In genomic region chr10:51816626-51817025, GRCm38 (mm10) we compare ENCODE assay signal across 26 mouse cellular contexts.
DNase-seq lines count a peak whose midpoint lies in the region; ATAC-seq and TF ChIP-seq lines count a peak whose summit lies in the region.
"Had no signal": no experiment of that assay in that cellular context is flagged by ENCODE, and none has a peak within 500 bp of the region (broad histone marks: within the 10 kb centered on the region; RNA-seq: fewer than 3 reads in every experiment).

No protein-coding gene starts in this region.

- DNase-seq in ES-CJ7 (ENCODE audit: low read depth, low spot score): peak; percentile 66
- DNase-seq in ES-E14 (ENCODE audit: low read depth, low spot score): peak; percentile 8
- peak; percentile 77 for DNase-seq in R1 (ENCODE audit: low read depth, low spot score)
- peak; percentile 50 for DNase-seq in ZHBTc4 (ENCODE audit: low read depth, low spot score)
- no peak for DNase-seq in left cerebral cortex, adult 2 months (ENCODE audit: extremely low spot score in 1 of 2, low spot score in 2 of 2)
- no peak for DNase-seq in gastrocnemius, postnatal 36 days
- DNase-seq in adrenal gland, postnatal 4 days (ENCODE audit: low spot score in 2 of 2): no peak
- DNase-seq: adrenal gland, adult 2 months; adrenal gland, adult 8-10 months; adrenal gland, postnatal 10 days; adrenal gland, postnatal 14 days; adrenal gland, postnatal 25 days; adrenal gland, postnatal 36 days; B cell, adult 2 months; cerebellum, adult 11 months; cerebellum, adult 11-12 months; cerebellum, adult 18-20 months; cerebellum, adult 2 months; cerebellum, adult 8-10 months; cerebellum, adult 9-10 months; cerebellum, adult 9-11 months had no signal

- H3K9me3 ChIP-seq in ES-E14 (ENCODE audit: control insufficient read depth, insufficient read depth, low read depth, low read length): no peaks in the 10 kb centered on the region
- H3K9me3 ChIP-seq: G1E had no signal

- no peak for TF ChIP-seq CTCF in left cerebral cortex, adult 2 months (IDR thresholded peaks at IDR 0.05)

- ATAC-seq in megakaryocyte progenitor cell, adult 5-6 weeks (replicated peaks; ENCODE audit: poor library complexity): no peak
- ATAC-seq: activated CD4-positive, CD25-positive, alpha-beta regulatory T cell, adult 4 months; CD4-positive, CD25-positive, alpha-beta regulatory T cell, adult 4 months; Patski had no signal

- no peak overlapping the region for H3K4me3 ChIP-seq in ES-E14 (ENCODE audit: insufficient read depth in 1 of 2, low read depth in 1 of 2, low read length in 2 of 2, poor library complexity in 1 of 2, severe bottlenecking in 1 of 2)
- no peak overlapping the region for H3K4me3 ChIP-seq in left cerebral cortex, adult 2 months

- no peak overlapping the region for H3K9ac ChIP-seq in ES-E14 (ENCODE audit: insufficient read depth, low read depth, low read length, poor library complexity, severe bottlenecking)

- H3K4me1 ChIP-seq in ES-E14 (ENCODE audit: control insufficient read depth in 2 of 2, insufficient read depth in 2 of 2, low read length in 2 of 2, poor library complexity in 1 of 2): no peaks in the 10 kb centered on the region

- H3K36me3 ChIP-seq in ES-E14 (ENCODE audit: control insufficient read depth, insufficient read depth, low read length, poor library complexity, severe bottlenecking): no peaks in the 10 kb centered on the region
- H3K36me3 ChIP-seq: G1E had no signal

- in situ Hi-C loops in ES-E14 (cut with MboI; ENCODE audit: low sequenced_read_pairs in 2 of 2, unreplicated experiment in 2 of 2): no loop called here

- H3K27ac ChIP-seq in ES-E14 (ENCODE audit: insufficient read depth, low read depth, low read length, poor library complexity, severe bottlenecking): no peak overlapping the region
- H3K27ac ChIP-seq in left cerebral cortex, adult 2 months: no peak overlapping the region

- intact Hi-C loops in left cerebral cortex, adult 2 months (cut with DNase I): no loop called here
- intact Hi-C loops in gastrocnemius, postnatal 36 days (cut with DNase I): no loop called here

TF ChIP-seq in ES-E14, 5 proteins besides CTCF, POLR2A, EP300 and RAD21:
- TF ChIP-seq HCFC1 (IDR thresholded peaks at IDR 0.05; ENCODE audit: borderline replicate concordance, insufficient read depth, low read length) (no peak), CHD2 (IDR thresholded peaks at IDR 0.05; ENCODE audit: low read depth, low read length) (no peak), MAFK (IDR thresholded peaks at IDR 0.05; ENCODE audit: insufficient read depth, low read depth, low read length) (no peak), ZNF384 (IDR thresholded peaks at IDR 0.05; ENCODE audit: low read depth, low read length) (no peak), ZC3H11A (IDR thresholded peaks at IDR 0.05; ENCODE audit: borderline replicate concordance, low read depth, low read length) (no peak)

Comparison
In these comparisons a context has a peak if more than half of its experiments do, and no peak if none do; other contexts are left out.
1. DNase-seq: peak in ES-CJ7 (single experiment), ES-E14 (single experiment), R1 (single experiment) and ZHBTc4 (single experiment); none in left cerebral cortex, adult 2 months (0 of 2), gastrocnemius, postnatal 36 days (0 of 2) and adrenal gland, postnatal 4 days (0 of 2).